Mouse (Mus musculus) layer of hippocampus, postnatal 36 days (tissue): ENCODE results near the gene Foxc2. TPM values are rescaled to one million over a fixed set of nuclear protein-coding genes. Genes with fewer than 3 reads are reported as not detected.
"Not testable (repeated sequence)": the region's sequence is repeated elsewhere in the genome, so short reads cannot be mapped to it uniquely, and the experiment has no call there.

ENCODE experiments used
- DNase-seq, 2 experiments: peaks; one replicate each; pipeline ENCODE4 v3.0.0; 2022
- total RNA-seq, 2 experiments: library from RNA; stranded (reverse); gene quantifications; 2 replicates each; pipeline ENCODE4 v1.2.3; 2021

Gene Foxc2
- total RNA-seq, 2 experiments from 2014 or later = 0.20 to 1.1 TPM

GRCm38 (mm10) chr8:121119635-121120455 lies 3.9 kb downstream of the Foxc2 start:
- DNase-seq = no peak

DNA sequence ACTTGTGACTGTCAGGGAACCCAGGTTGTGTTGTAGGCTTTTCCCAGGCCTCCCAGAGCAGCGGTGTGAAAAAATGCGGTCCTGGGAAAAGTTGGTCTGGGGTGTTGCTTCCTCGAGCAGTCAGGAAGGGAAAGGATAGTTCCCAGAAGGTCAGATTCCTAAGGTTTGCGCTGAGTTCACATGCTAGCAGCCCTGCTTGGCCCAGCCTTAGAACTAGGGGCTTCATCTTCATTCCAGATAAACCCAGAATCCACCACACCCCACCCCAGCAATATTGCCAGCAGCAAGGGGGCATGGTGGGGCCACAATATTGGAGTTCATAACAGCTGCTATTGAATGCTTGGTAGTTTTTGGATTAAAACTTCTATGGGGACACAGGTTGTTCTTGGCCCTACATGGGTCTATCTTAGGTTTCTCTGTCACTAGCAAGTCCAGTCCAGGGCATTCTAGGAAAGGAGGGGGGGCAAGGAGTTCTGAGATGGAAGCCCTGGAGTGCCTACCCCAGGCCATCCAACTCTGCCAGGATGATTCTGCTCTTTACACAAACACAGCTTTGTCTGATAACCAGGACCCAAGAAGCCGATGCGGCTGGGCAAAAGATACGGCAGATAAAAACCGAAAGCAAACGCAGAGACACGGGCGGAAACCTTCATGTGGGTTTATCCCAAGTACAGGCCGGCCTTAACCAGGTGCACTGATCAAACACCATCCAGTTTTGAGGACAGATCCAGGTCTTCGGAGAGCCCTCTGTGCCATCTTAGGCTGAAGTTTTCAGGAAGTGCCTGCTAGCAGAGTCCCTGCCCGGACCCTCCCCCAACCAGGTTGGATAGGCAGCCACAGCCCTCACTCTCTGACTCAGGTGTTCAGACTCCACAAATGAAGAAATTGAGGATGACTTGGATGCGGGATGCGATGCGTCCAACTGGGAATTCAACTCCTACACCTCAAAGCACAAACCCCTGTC lies 4.8 kb downstream of the Foxc2 start:
- DNase-seq = no peak

DNA sequence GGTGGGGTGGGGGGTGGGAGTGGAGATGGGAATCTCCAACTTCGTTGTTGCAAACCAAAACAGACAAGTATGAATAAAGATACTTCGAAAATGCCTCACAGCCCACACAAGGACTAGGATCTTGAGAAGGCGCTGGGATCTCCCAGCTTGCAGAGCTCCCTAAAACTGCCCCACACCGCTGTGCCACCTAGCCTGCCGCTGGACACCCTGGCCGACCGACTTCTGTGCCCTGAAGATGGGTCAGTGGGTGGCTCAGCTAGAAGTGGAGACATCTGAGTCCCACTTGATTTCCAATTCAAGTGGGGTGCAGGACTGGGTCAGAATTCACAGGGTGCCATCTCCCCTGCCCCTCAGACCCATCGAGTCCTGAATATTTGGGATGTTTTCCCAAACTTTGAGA lies 5.7 kb downstream of the Foxc2 start:
- no peak for DNase-seq

- DNase-seq = no peak
These were observed 6.4 kb downstream of the Foxc2 start for GRCm38 (mm10) chr8:121122368-121122767.

- DNase-seq = no peak
These were observed 7.1 kb downstream of the Foxc2 start for GRCm38 (mm10) chr8:121123113-121123512.

GRCm38 (mm10) chr8:121124547-121125239 lies 8.7 kb downstream of the Foxc2 start:
- DNase-seq = no peak

- DNase-seq = peak; percentile 45 to 51
These were observed 9.4 kb downstream of the Foxc2 start for GRCm38 (mm10) chr8:121125311-121125876.

DNA sequence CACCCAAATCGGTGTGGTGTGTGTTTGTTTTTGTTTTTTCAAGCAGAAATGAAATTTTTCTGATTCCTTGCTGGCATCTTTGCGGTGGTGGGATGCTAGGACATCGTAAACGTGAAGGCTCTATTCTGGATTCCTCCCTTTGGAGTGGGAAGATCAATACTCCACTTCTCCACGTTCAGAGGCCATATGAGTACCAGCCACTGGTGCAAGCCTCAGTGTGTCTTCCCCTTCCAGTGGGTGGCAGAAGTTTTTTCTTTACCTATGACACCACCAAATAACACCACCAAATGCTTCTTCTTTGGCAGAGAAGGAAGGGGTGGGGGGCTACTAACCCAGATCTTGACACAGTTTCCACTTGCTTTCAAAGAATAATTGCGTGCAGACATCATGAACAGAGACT lies 10.2 kb downstream of the Foxc2 start:
- DNase-seq = no peak

GRCm38 (mm10) chr8:121126694-121127093 lies 10.7 kb downstream of the Foxc2 start:
- no peak for DNase-seq

DNA sequence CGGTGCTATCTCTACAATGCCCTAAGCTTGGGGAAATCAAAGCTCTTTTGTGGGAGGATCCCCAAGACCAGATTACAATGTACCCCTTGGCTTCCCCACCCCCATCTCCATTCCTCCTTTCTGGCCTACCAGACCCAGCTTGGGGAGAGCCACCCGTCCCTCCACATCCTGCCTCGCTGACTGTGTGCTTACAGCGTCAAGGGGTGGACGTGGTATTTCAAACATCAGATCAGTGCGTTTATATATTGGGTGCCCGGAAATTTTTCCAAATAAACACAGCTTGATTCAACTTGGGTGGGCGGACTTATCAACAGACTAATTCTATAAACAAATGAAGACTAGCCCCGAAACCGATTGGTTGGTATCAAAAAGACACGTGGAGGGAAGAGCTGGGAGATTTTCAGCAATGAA lies 11.3 kb downstream of the Foxc2 start:
- DNase-seq = no peak

- DNase-seq = no peak
These were observed 11.9 kb downstream of the Foxc2 start, which contains the start of gene Foxl1 for GRCm38 (mm10) chr8:121127756-121128375. TSS of gene Foxl1 (plus strand) at chr8:121127940.

DNA sequence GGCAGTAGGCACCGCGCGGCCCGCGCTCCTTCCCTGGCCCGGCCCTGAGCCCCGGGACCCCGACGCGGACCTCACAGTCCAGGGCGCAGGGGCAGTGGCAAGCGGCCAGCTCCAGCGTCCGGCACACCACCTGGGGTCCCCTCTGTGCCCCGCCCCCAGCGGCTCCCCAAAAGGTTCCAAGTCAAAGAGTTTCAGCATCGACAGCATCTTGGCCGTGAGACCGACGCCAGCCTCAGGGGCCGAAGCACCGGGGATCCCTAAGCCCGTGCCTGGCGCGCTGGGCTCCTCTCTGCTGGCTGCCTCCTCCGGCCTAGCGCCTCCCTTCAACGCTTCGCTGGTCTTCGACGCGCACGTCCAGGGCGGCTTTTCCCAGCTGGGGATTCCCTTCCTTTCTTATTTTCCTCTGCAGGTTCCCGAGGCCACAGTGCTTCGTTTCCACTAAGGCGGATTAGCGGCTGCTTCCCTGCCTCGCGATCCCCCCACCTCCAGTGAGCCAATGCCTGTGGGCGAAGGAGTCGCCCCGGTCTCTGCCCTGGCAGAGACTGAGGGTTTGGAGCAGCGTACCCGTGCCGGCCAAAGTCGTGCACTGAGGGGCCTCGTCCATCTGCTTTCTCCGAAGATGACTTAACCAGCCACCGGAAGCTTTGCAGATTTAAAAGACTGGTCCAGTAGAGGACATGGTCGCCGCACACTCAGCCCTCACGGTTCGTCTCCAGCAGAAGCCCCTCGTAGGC lies 12.7 kb downstream of the Foxc2 start:
- no peak for DNase-seq

- no peak for DNase-seq
These were observed 13.4 kb downstream of the Foxc2 start for GRCm38 (mm10) chr8:121129265-121129940.

DNA sequence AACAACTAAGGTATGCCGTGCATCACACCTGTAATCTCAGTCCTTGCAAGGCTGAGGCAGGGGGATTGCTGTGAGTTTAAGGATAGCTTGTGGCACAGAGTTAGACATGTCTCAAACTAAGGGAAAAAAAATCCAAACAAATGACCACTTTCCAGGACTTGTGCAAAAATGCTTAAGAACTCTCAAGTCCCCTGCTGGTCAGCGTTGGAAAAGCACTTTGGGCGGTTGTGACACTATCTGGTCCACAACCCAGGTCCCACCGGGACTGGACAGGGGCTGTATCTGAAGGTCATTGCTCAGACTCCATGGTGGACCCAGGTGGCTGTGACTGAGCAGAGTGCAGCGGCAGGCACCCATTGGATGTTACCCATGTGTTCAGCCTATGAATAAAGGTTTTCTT lies 14.6 kb downstream of the Foxc2 start:
- no peak for DNase-seq

DNA sequence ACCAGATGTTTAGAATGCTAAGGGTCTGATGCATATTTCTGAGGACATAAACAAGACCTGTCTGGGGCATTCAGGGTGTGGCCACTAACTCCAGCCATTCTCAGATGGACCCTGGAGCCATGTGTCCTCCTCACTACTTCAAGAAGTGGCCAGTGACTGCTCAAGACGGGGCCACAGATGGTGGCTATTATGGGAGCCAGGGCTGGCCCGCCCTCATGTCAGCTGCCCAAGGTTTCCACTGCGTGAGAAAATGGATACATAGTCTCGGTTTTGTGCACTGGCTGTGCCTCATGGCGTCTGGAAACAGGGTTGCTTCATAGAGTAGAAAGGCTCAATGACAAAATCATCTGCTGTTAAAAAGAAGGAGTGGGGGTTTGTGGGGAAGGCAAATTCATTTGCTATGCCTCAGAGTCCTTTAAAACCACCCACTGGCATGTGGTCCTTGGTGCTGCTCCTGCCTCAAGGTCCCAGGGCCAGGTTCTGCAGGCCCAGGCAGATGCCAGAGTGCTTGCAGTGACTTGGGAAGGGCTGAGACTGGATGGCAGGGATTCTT lies 17.1 kb downstream of the Foxc2 start:
- DNase-seq = no peak

- DNase-seq = no peak
These were observed 18.1 kb downstream of the Foxc2 start for GRCm38 (mm10) chr8:121134102-121134501.

GRCm38 (mm10) chr8:121134512-121134911 lies 18.5 kb downstream of the Foxc2 start:
- no peak for DNase-seq

DNA sequence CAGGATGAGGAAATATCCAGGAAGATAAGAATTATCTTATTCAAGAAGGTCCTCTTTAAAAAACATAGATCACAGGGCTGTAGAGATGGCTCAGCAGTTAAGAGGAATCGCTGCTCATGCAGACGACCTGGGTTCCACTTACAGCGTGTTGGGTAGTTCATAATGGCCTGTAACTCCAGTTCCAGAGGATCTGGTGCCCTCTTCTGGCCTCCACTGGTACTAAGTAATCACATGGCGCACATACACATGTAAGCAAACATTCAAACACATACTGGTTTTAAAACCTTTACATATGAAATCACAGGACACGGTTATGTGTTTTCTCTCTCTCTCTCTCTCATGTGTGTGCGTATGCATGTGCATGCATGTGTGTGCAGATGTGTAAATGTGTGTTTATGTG lies 20.9 kb downstream of the Foxc2 start:
- no peak for DNase-seq

GRCm38 (mm10) chr8:121145457-121146134 lies 29.6 kb downstream of the Foxc2 start:
- DNase-seq = not testable (repeated sequence)
